22 mouse cellular contexts compared by ENCODE assay signal in genomic region chr4:132111227-132111626, GRCm38 (mm10). TPM values are rescaled to one million over a fixed set of nuclear protein-coding genes. Genes with fewer than 3 reads are reported as not detected.
DNase-seq lines count a peak whose midpoint lies in the region; ATAC-seq and TF ChIP-seq lines count a peak whose summit lies in the region.
"Had no signal": no experiment of that assay in that cellular context is flagged by ENCODE, and none has a peak within 500 bp of the region (broad histone marks: within the 10 kb centered on the region; RNA-seq: fewer than 3 reads in every experiment).

No protein-coding gene starts in this region.

- H3K9ac ChIP-seq in forebrain, embryonic 13.5 days: peak overlapping the region; percentile 16; the same call in 1 of the 2 replicates
- H3K9ac ChIP-seq in forebrain, embryonic 12.5 days: no peak overlapping the region
- no peak overlapping the region for H3K9ac ChIP-seq in liver, postnatal 0 days (replicated peaks)
- no peak overlapping the region for H3K9ac ChIP-seq in forebrain, embryonic 15.5 days (replicated peaks)
- H3K9ac ChIP-seq: heart, embryonic 15.5 days; kidney, embryonic 15.5 days had no signal

- no peaks in the 10 kb centered on the region for H3K36me3 ChIP-seq in forebrain, embryonic 13.5 days (ENCODE audit: poor library complexity, severe bottlenecking)
- no peaks in the 10 kb centered on the region for H3K36me3 ChIP-seq in forebrain, embryonic 12.5 days (replicated peaks)
- H3K36me3 ChIP-seq in liver, postnatal 0 days (replicated peaks; ENCODE audit: insufficient read depth, low read length): no peaks in the 10 kb centered on the region
- H3K36me3 ChIP-seq in forebrain, embryonic 15.5 days: no peaks in the 10 kb centered on the region
- H3K36me3 ChIP-seq: embryonic facial prominence, embryonic 10.5 days; heart, embryonic 15.5 days; kidney, embryonic 15.5 days had no signal

- H3K4me3 ChIP-seq in forebrain, embryonic 13.5 days: no peak overlapping the region
- no peak overlapping the region for H3K4me3 ChIP-seq in forebrain, embryonic 12.5 days (replicated peaks)
- H3K4me3 ChIP-seq in liver, postnatal 0 days (ENCODE audit: low read depth, low read length): no peak overlapping the region
- no peak overlapping the region for H3K4me3 ChIP-seq in forebrain, embryonic 15.5 days
- H3K4me3 ChIP-seq: embryonic facial prominence, embryonic 10.5 days; heart, adult 2 months; heart, embryonic 15.5 days; kidney, embryonic 15.5 days had no signal

- H3K4me1 ChIP-seq in forebrain, embryonic 13.5 days: peaks cover 18% of the 10 kb centered on the region
- peaks cover 24% of the 10 kb centered on the region for H3K4me1 ChIP-seq in forebrain, embryonic 12.5 days
- H3K4me1 ChIP-seq in liver, postnatal 0 days (ENCODE audit: insufficient read depth): peaks cover 4% of the 10 kb centered on the region; the same call in 1 of the 2 replicates
- peaks cover 10% of the 10 kb centered on the region; the same call in 1 of the 2 replicates for H3K4me1 ChIP-seq in forebrain, embryonic 15.5 days

- H3K27ac ChIP-seq in forebrain, embryonic 13.5 days: no peak overlapping the region
- H3K27ac ChIP-seq in forebrain, embryonic 12.5 days: no peak overlapping the region
- H3K27ac ChIP-seq in liver, postnatal 0 days (ENCODE audit: low read depth): no peak overlapping the region
- H3K27ac ChIP-seq in forebrain, embryonic 15.5 days (replicated peaks): peak overlapping the region; percentile 55; the same call in 1 of the 2 replicates
- H3K27ac ChIP-seq: embryonic facial prominence, embryonic 10.5 days; heart, adult 2 months; heart, embryonic 15.5 days; hindbrain, postnatal 0 days; kidney, embryonic 15.5 days had no signal

- TF ChIP-seq CTCF in liver, postnatal 0 days (IDR thresholded peaks at IDR 0.05; ENCODE audit: low read depth): no peak
- no peak for TF ChIP-seq CTCF in brain, embryonic 14.5 days (IDR thresholded peaks at IDR 0.05; ENCODE audit: borderline replicate concordance, extremely low read depth, insufficient read depth, insufficient read length)

- DNase-seq in liver, postnatal 0 days: no peak
- DNase-seq in liver: no peak
- DNase-seq in brain, embryonic 14.5 days (ENCODE audit: low read depth): peak; percentile 51
- DNase-seq in layer of hippocampus, postnatal 36 days: no peak
- DNase-seq: adrenal gland, postnatal 10 days; cerebellum, adult 2 months; cerebellum, postnatal 10 days; gastrocnemius, postnatal 14 days; heart, adult 2 months; heart, postnatal 14 days; kidney, adult 18-20 months had no signal

- ATAC-seq in forebrain, embryonic 13.5 days: no peak
- no peak for ATAC-seq in forebrain, embryonic 12.5 days (ENCODE audit: low FRiP score)
- ATAC-seq in liver, postnatal 0 days: peak; percentile 25; the same call in 1 of the 2 replicates
- ATAC-seq in forebrain, embryonic 15.5 days (replicated peaks): no peak
- ATAC-seq: hindbrain, postnatal 0 days had no signal

- whole genome bisulfite sequencing in forebrain, embryonic 13.5 days: 10% methylated on average over 4 of the region's 4 CpGs
- 22% methylated on average over 4 of the region's 4 CpGs for WGBS in forebrain, embryonic 12.5 days
- WGBS in liver, postnatal 0 days (ENCODE audit: insufficient replicate concordance): 59% methylated on average over 4 of the region's 4 CpGs
- 21% methylated on average over 4 of the region's 4 CpGs for WGBS in forebrain, embryonic 15.5 days

- TF ChIP-seq POLR2A in brain, embryonic 14.5 days (IDR thresholded peaks at IDR 0.05; ENCODE audit: borderline replicate concordance, extremely low read depth, insufficient read depth, insufficient read length, poor library complexity, severe bottlenecking): no peak

- H3K9me3 ChIP-seq in forebrain, embryonic 13.5 days (replicated peaks): no peaks in the 10 kb centered on the region
- no peaks in the 10 kb centered on the region for H3K9me3 ChIP-seq in forebrain, embryonic 12.5 days
- H3K9me3 ChIP-seq in liver, postnatal 0 days (ENCODE audit: low read length): no peaks in the 10 kb centered on the region
- no peaks in the 10 kb centered on the region for H3K9me3 ChIP-seq in forebrain, embryonic 15.5 days
- H3K9me3 ChIP-seq: embryonic facial prominence, embryonic 10.5 days; heart, embryonic 15.5 days; kidney, embryonic 15.5 days had no signal

- no peak for TF ChIP-seq EP300 in liver, postnatal 0 days (IDR thresholded peaks at IDR 0.05; ENCODE audit: low read depth)

- 0 out of 2 replicates have a peak, but pooled peaks cover 12% of the 10 kb centered on the region for H3K27me3 ChIP-seq in forebrain, embryonic 13.5 days
- H3K27me3 ChIP-seq in forebrain, embryonic 12.5 days: peaks cover 31% of the 10 kb centered on the region
- H3K27me3 ChIP-seq in liver, postnatal 0 days (ENCODE audit: insufficient read depth, low read length): peaks cover 24% of the 10 kb centered on the region; the same call in 1 of the 2 replicates
- no peaks in the 10 kb centered on the region for H3K27me3 ChIP-seq in forebrain, embryonic 15.5 days

- no peak overlapping the region for H3K4me2 ChIP-seq in forebrain, embryonic 13.5 days
- H3K4me2 ChIP-seq in forebrain, embryonic 12.5 days: no peak overlapping the region
- no peak overlapping the region for H3K4me2 ChIP-seq in liver, postnatal 0 days (ENCODE audit: low read depth, low read length)
- H3K4me2 ChIP-seq in forebrain, embryonic 15.5 days (replicated peaks): no peak overlapping the region
- H3K4me2 ChIP-seq: heart, embryonic 11.5 days; heart, embryonic 15.5 days; kidney, embryonic 15.5 days had no signal

RNA-seq across cellular contexts. Expression of gene Oprd1, which starts 33.1 kb away (rescaled TPM):
- polyA plus RNA-seq in forebrain, embryonic 13.5 days (2015; fragmentation: Nextera tagmentation; extraction: Ambion mirVana): 0.06 and 0.12 TPM in 2 replicates
- polyA plus RNA-seq in forebrain, embryonic 12.5 days (2016; fragmentation: Nextera tagmentation; extraction: Ambion mirVana): 0.06 and 0.15 TPM in 2 replicates
- polyA plus RNA-seq in liver, postnatal 0 days (2015; fragmentation: Nextera tagmentation; extraction: Ambion mirVana): not detected in 2 replicates
- polyA plus RNA-seq in brain, embryonic 14.5 days (2012; rRNA removed): 0.28 and 0.41 TPM in 2 replicates
- 0.11 and 0.17 TPM in 2 replicates for polyA plus RNA-seq in forebrain, embryonic 15.5 days (2015; fragmentation: Nextera tagmentation; extraction: Ambion mirVana)
- 10 to 100 TPM; 10.7 to 11.3 TPM for total RNA-seq in layer of hippocampus, postnatal 36 days (2021)
- total RNA-seq: hematopoietic stem cell, adult 5-6 weeks had no signal

RNA-seq across cellular contexts. Expression of gene Epb41, which starts 36.1 kb away (rescaled TPM):
- 75.0 and 84.1 TPM in 2 replicates for polyA plus RNA-seq in forebrain, embryonic 13.5 days (2015; fragmentation: Nextera tagmentation; extraction: Ambion mirVana)
- polyA plus RNA-seq in forebrain, embryonic 12.5 days (2016; fragmentation: Nextera tagmentation; extraction: Ambion mirVana): 136 and 158 TPM in 2 replicates
- polyA plus RNA-seq in liver, postnatal 0 days (2015; fragmentation: Nextera tagmentation; extraction: Ambion mirVana): 65.7 and 75.1 TPM in 2 replicates
- 86.3 and 111 TPM in 2 replicates for polyA plus RNA-seq in brain, embryonic 14.5 days (2012; rRNA removed)
- 73.3 and 73.7 TPM in 2 replicates for polyA plus RNA-seq in forebrain, embryonic 15.5 days (2015; fragmentation: Nextera tagmentation; extraction: Ambion mirVana)
- total RNA-seq in layer of hippocampus, postnatal 36 days (2021): 10 to 100 TPM; 16.9 to 23.7 TPM

RNA-seq across cellular contexts. Expression of gene Gm10300, which starts 36.7 kb away (rescaled TPM):
- not detected in 2 replicates for polyA plus RNA-seq in forebrain, embryonic 13.5 days (2015; fragmentation: Nextera tagmentation; extraction: Ambion mirVana)
- 0.08 TPM in 1 of 2 replicates, not detected in the other for polyA plus RNA-seq in forebrain, embryonic 12.5 days (2016; fragmentation: Nextera tagmentation; extraction: Ambion mirVana)
- polyA plus RNA-seq in liver, postnatal 0 days (2015; fragmentation: Nextera tagmentation; extraction: Ambion mirVana): 0.18 and 0.28 TPM in 2 replicates
- polyA plus RNA-seq in brain, embryonic 14.5 days (2012; rRNA removed): not detected in 2 replicates
- polyA plus RNA-seq in forebrain, embryonic 15.5 days (2015; fragmentation: Nextera tagmentation; extraction: Ambion mirVana): 0.08 TPM in 1 of 2 replicates, not detected in the other
- not detected for total RNA-seq in layer of hippocampus, postnatal 36 days (2021)
- total RNA-seq: ES-E14; hindbrain, postnatal 0 days had no signal
- polyA plus RNA-seq: embryonic facial prominence, embryonic 10.5 days; hindbrain, postnatal 0 days; intestine, embryonic 14.5 days had no signal
